Mouse (Mus musculus): Measurements from ENCODE around the gene Yeats2. TPM values are rescaled to one million over a fixed set of nuclear protein-coding genes. Genes with fewer than 3 reads are reported as not detected.

The Yeats2 gene
- polyA plus RNA-seq, 1 experiment from 2014 or later = 53.3 TPM

GRCm38 (mm10) chr16:20280238-20280637 lies 139.4 kb downstream of the Yeats2 start:
- ATAC-seq (ENCODE audit: insufficient read depth) = no peak
- Histone ChIP-seq H3K9me3 (ENCODE audit: low read depth, low read length) (no peaks in the 10 kb centered on the region), H3K27me3 (ENCODE audit: insufficient read depth, low read length) (no peaks in the 10 kb centered on the region), H3K27ac (ENCODE audit: low read depth) (no peak overlapping the region), H3K4me2 (no peak overlapping the region), H3K9ac (no peak overlapping the region), H3K4me1 (ENCODE audit: insufficient read depth) (no peaks in the 10 kb centered on the region), H3K36me3 (ENCODE audit: insufficient read depth) (peaks cover 62% of the 10 kb centered on the region), H3K4me3 (ENCODE audit: low read depth, low read length) (no peak overlapping the region)
- no peak for DNase-seq
- WGBS = 70% methylated on average over 4 of the region's 4 CpGs
- TF ChIP-seq CTCF (IDR thresholded peaks at IDR 0.05; ENCODE audit: low read depth) = no peak

Other genes starting within 250 kb of the Yeats2 start
- 15.4 and 17.0 TPM in 2 replicates for gene Klhl6, start 158.0 kb upstream of the Yeats2 start, polyA plus RNA-seq (2014; fragmentation: Nextera tagmentation; extraction: Ambion mirVana)
- 21.4 and 26.1 TPM in 2 replicates for gene Klhl24, start 43.5 kb upstream of the Yeats2 start, polyA plus RNA-seq (2014; fragmentation: Nextera tagmentation; extraction: Ambion mirVana)
- gene Map6d1, start 100.3 kb downstream of the Yeats2 start, polyA plus RNA-seq (2014; fragmentation: Nextera tagmentation; extraction: Ambion mirVana) = 0.70 and 0.71 TPM in 2 replicates
- 91.2 and 92.1 TPM in 2 replicates for gene Parl, start 161.3 kb downstream of the Yeats2 start, polyA plus RNA-seq (2014; fragmentation: Nextera tagmentation; extraction: Ambion mirVana)
- not detected in 2 replicates for gene Cyp2ab1, start 184.3 kb downstream of the Yeats2 start, polyA plus RNA-seq (2014; fragmentation: Nextera tagmentation; extraction: Ambion mirVana)